Mouse (Mus musculus) CH12.LX (cell line): Measurements from ENCODE around the gene Fpgs.

ENCODE experiments used
- CHD2 ChIP-seq: IDR thresholded peaks from 2 replicates; pipeline ENCODE4 v1.6.1; 2011; ENCODE audit warnings: low read length, improper control_type of control experiment
- CTCF ChIP-seq, 2 experiments: IDR thresholded peaks in 1 of 2; conservative IDR thresholded peaks in 1 of 2; 2 replicates each; pipeline ENCODE4 v1.5.1; 2011 to 2012; ENCODE audit warnings: low read depth in 2 of 2, low read length in 2 of 2, improper control_type of control experiment in 1 of 2, inconsistent platforms in 1 of 2, mild to moderate bottlenecking in 1 of 2, moderate library complexity in 1 of 2
- EP300 ChIP-seq: IDR thresholded peaks from 2 replicates; pipeline ENCODE4 v1.6.1; 2011; ENCODE audit warnings: low read length, improper control_type of control experiment
- GABPA ChIP-seq: IDR thresholded peaks from 2 replicates; pipeline ENCODE4 v1.6.1; 2012; ENCODE audit warnings: low read depth, low read length, improper control_type of control experiment, inconsistent platforms; ENCODE audit not compliant: insufficient replicate concordance
- MAX ChIP-seq: IDR thresholded peaks from 2 replicates; pipeline ENCODE4 v1.6.1; 2011; ENCODE audit warnings: low read length, improper control_type of control experiment
- POLR2A ChIP-seq: IDR thresholded peaks from 2 replicates; pipeline ENCODE4 v1.6.1; 2011; ENCODE audit warnings: low read depth, mild to moderate bottlenecking, improper control_type of control experiment, low read length
- POLR2AphosphoS2 ChIP-seq: IDR thresholded peaks from 2 replicates; pipeline ENCODE4 v1.6.1; 2011; ENCODE audit warnings: low read depth, low read length, improper control_type of control experiment
- SIN3A ChIP-seq: IDR thresholded peaks from 2 replicates; pipeline ENCODE4 v1.6.1; 2012; ENCODE audit warnings: low read length, improper control_type of control experiment, inconsistent platforms
- SMC3 ChIP-seq: IDR thresholded peaks from 2 replicates; pipeline ENCODE4 v1.6.1; 2011; ENCODE audit warnings: low read depth, low read length, improper control_type of control experiment
- TCF12 ChIP-seq: IDR thresholded peaks from 2 replicates; pipeline ENCODE4 v1.6.1; 2014; ENCODE audit warnings: low read depth, mild to moderate bottlenecking, inconsistent platforms, low read length, improper control_type of control experiment
- USF1 ChIP-seq: IDR thresholded peaks from 2 replicates; pipeline ENCODE4 v1.6.1; 2014; ENCODE audit warnings: low read depth, mild to moderate bottlenecking, inconsistent platforms, low read length, improper control_type of control experiment
- USF2 ChIP-seq: conservative IDR thresholded peaks from 2 replicates; pipeline ENCODE4 v1.6.1; 2011; ENCODE audit warnings: low read depth, low read length, improper control_type of control experiment
- ZC3H11A ChIP-seq: IDR thresholded peaks from 2 replicates; pipeline ENCODE4 v1.6.1; 2012; ENCODE audit warnings: low read depth, mild to moderate bottlenecking, inconsistent platforms, low read length, improper control_type of control experiment
- ZMIZ1 ChIP-seq: IDR thresholded peaks from 2 replicates; pipeline ENCODE4 v1.6.1; 2012; ENCODE audit warnings: low read depth, mild to moderate bottlenecking, inconsistent platforms, low read length, improper control_type of control experiment

GRCm38 (mm10) chr2:32641810-32642209 is 62.1 kb downstream of the Fpgs start:
- TF ChIP-seq MAX: no peak
- no peak for TF ChIP-seq GABPA
- TF ChIP-seq SMC3: no peak
- TF ChIP-seq CTCF (conservative IDR thresholded peaks at IDR 0.05 in 1 of 2, IDR thresholded peaks at IDR 0.05 in 1 of 2; ENCODE audit: low read depth in 2 of 2, low read length in 2 of 2): no peak
- no peak for TF ChIP-seq SIN3A
- TF ChIP-seq ZMIZ1: no peak
- no peak for TF ChIP-seq USF2
- no peak for TF ChIP-seq CHD2
- no peak for TF ChIP-seq TCF12
- no peak for TF ChIP-seq ZC3H11A
- TF ChIP-seq EP300: no peak
- TF ChIP-seq POLR2A: no peak
- no peak for TF ChIP-seq POLR2AphosphoS2
- TF ChIP-seq USF1: no peak
